Mouse (Mus musculus) liver, adult (tissue): ENCODE results near the gene Shisa9.

Experiments
- GATA4 ChIP-seq: IDR thresholded peaks from 2 replicates; pipeline ENCODE4 v1.6.1; 2014; ENCODE audit warnings: mild to moderate bottlenecking, low read length; ENCODE audit not compliant: insufficient replicate concordance

Shisa9 gene

GRCm38 (mm10) chr16:12115040-12115856, 131.3 kb downstream of the Shisa9 start:
- TF ChIP-seq GATA4: no peak

GRCm38 (mm10) chr16:12116926-12117325, 133.0 kb downstream of the Shisa9 start:
- TF ChIP-seq GATA4: no peak

GRCm38 (mm10) chr16:12119463-12119862, 135.6 kb downstream of the Shisa9 start:
- TF ChIP-seq GATA4: no peak

- TF ChIP-seq GATA4: no peak
Measured at GRCm38 (mm10) chr16:12129782-12130181, 145.9 kb downstream of the Shisa9 start.

GRCm38 (mm10) chr16:12146666-12147065, 162.8 kb downstream of the Shisa9 start:
- no peak for TF ChIP-seq GATA4

GRCm38 (mm10) chr16:12151986-12152385, 168.1 kb downstream of the Shisa9 start:
- no peak for TF ChIP-seq GATA4

GRCm38 (mm10) chr16:12154476-12154875, 170.6 kb downstream of the Shisa9 start:
- no peak for TF ChIP-seq GATA4

GRCm38 (mm10) chr16:12173482-12174041, 189.6 kb downstream of the Shisa9 start:
- no peak for TF ChIP-seq GATA4

- TF ChIP-seq GATA4: no peak
Measured at GRCm38 (mm10) chr16:12178031-12178430, 194.1 kb downstream of the Shisa9 start.

GRCm38 (mm10) chr16:12189739-12190138, 205.8 kb downstream of the Shisa9 start:
- no peak for TF ChIP-seq GATA4

GRCm38 (mm10) chr16:12196841-12197240, 212.9 kb downstream of the Shisa9 start:
- no peak for TF ChIP-seq GATA4

- TF ChIP-seq GATA4: no peak
Measured at GRCm38 (mm10) chr16:12197611-12198010, 213.7 kb downstream of the Shisa9 start.

GRCm38 (mm10) chr16:12201216-12201615, 217.3 kb downstream of the Shisa9 start:
- TF ChIP-seq GATA4: no peak

- no peak for TF ChIP-seq GATA4
Measured at GRCm38 (mm10) chr16:12202151-12202550, 218.2 kb downstream of the Shisa9 start.

- TF ChIP-seq GATA4: no peak
Measured at GRCm38 (mm10) chr16:12203055-12203454, 219.1 kb downstream of the Shisa9 start.

- no peak for TF ChIP-seq GATA4
Measured at GRCm38 (mm10) chr16:12204423-12204822, 220.5 kb downstream of the Shisa9 start.
